Comparison of ENCODE assay signal across 24 mouse cellular contexts in genomic region chr7:143476702-143477335, GRCm38 (mm10). TPM values are rescaled to one million over a fixed set of nuclear protein-coding genes. Genes with fewer than 3 reads are reported as not detected.
DNase-seq lines count a peak whose midpoint lies in the region; TF ChIP-seq lines count a peak whose summit lies in the region.
"Had no signal": no experiment of that assay in that cellular context is flagged by ENCODE, and none has a peak within 500 bp of the region (broad histone marks: within the 10 kb centered on the region; RNA-seq: fewer than 3 reads in every experiment).

No protein-coding gene starts in this region.

- H3K4me1 ChIP-seq in liver, adult 2 months (ENCODE audit: control insufficient read depth, insufficient read depth, low read length), result peaks cover 30% of the 10 kb centered on the region
- H3K4me1 ChIP-seq in E14TG2a.4 (replicated peaks; ENCODE audit: low read depth, low read length), result peaks cover 69% of the 10 kb centered on the region
- peaks cover 28% of the 10 kb centered on the region for H3K4me1 ChIP-seq in small intestine, adult 2 months (ENCODE audit: control insufficient read depth, insufficient read depth, insufficient read length, low read length)
- H3K4me1 ChIP-seq: forebrain, embryonic 13.5 days; neural tube, embryonic 12.5 days had no signal

- H3K36me3 ChIP-seq in liver, adult 2 months (ENCODE audit: control insufficient read depth, insufficient read depth, low read length), result no peaks in the 10 kb centered on the region
- H3K36me3 ChIP-seq in E14TG2a.4 (ENCODE audit: insufficient read depth, low read length), result no peaks in the 10 kb centered on the region; the same call in 1 of the 2 replicates
- 0 out of 2 replicates have a peak, but pooled peaks cover 1% of the 10 kb centered on the region for H3K36me3 ChIP-seq in small intestine, adult 2 months (ENCODE audit: control insufficient read depth, insufficient read depth, low read length)
- H3K36me3 ChIP-seq: embryonic facial prominence, embryonic 10.5 days; G1E; heart, embryonic 10.5 days; liver, embryonic 15.5 days; neural tube, embryonic 12.5 days had no signal

- no peaks in the 10 kb centered on the region for H3K79me2 ChIP-seq in liver, adult 2 months (ENCODE audit: control insufficient read depth, insufficient read depth, low read length)

- peak; percentile 55 for DNase-seq in kidney, adult 18-20 months
- DNase-seq in kidney, postnatal 4 days, result no peak
- DNase-seq in liver, adult 2 months (ENCODE audit: extremely low read depth, low read depth, low spot score), result peak; percentile 68
- no peak for DNase-seq in liver
- no peak for DNase-seq in retina, postnatal 1 day
- DNase-seq: adrenal gland, postnatal 14 days; cerebellum, adult 18-20 months; cerebellum, postnatal 36 days; gastrocnemius, postnatal 36 days; left cerebral cortex, postnatal 4 days; right cerebral cortex, postnatal 14 days; thymus, postnatal 25 days had no signal

- 73% methylated on average over 3 of the region's 3 CpGs for WGBS in liver, adult 2 months
- 48% methylated on average over 3 of the region's 3 CpGs for WGBS in small intestine, adult 2 months

- H3K9me3 ChIP-seq in E14TG2a.4 (ENCODE audit: low read length), result no peaks in the 10 kb centered on the region
- H3K9me3 ChIP-seq: embryonic facial prominence, embryonic 10.5 days; forebrain, embryonic 13.5 days; G1E; heart, embryonic 10.5 days; liver, embryonic 15.5 days; neural tube, embryonic 12.5 days had no signal

- no peak for TF ChIP-seq POLR2A in liver, adult 2 months (IDR thresholded peaks at IDR 0.05; ENCODE audit: extremely low read depth, insufficient read depth, low read length)
- TF ChIP-seq POLR2A in small intestine, adult 2 months (IDR thresholded peaks at IDR 0.05; ENCODE audit: low read depth, low read length), result no peak

- H3K27me3 ChIP-seq in liver, adult 2 months (ENCODE audit: control insufficient read depth, insufficient read depth, low read length), result no peaks in the 10 kb centered on the region
- H3K27me3 ChIP-seq in E14TG2a.4 (ENCODE audit: insufficient read depth, low read length), result peaks cover 36% of the 10 kb centered on the region
- peaks cover 3% of the 10 kb centered on the region; the same call in 1 of the 2 replicates for H3K27me3 ChIP-seq in small intestine, adult 2 months (ENCODE audit: control insufficient read depth, insufficient read depth, low read length)
- H3K27me3 ChIP-seq: neural tube, embryonic 12.5 days had no signal

- H3K4me3 ChIP-seq in liver, adult 2 months (ENCODE audit: insufficient read depth, low read depth, low read length), result no peak overlapping the region
- H3K4me3 ChIP-seq in E14TG2a.4 (replicated peaks; ENCODE audit: low read length), result no peak overlapping the region
- H3K4me3 ChIP-seq in small intestine, adult 2 months (ENCODE audit: low read depth, low read length), result no peak overlapping the region
- H3K4me3 ChIP-seq: embryonic facial prominence, embryonic 10.5 days; forebrain, embryonic 13.5 days; heart, embryonic 10.5 days; liver, embryonic 15.5 days; neural tube, embryonic 12.5 days had no signal

- H3K9ac ChIP-seq in liver, adult 2 months (ENCODE audit: low read depth, low read length), result no peak overlapping the region
- H3K9ac ChIP-seq: forebrain, embryonic 13.5 days; hindbrain, embryonic 14.5 days; liver, embryonic 15.5 days; neural tube, embryonic 12.5 days had no signal

- peak; percentile 23 for TF ChIP-seq CTCF in liver, adult 2 months (IDR thresholded peaks at IDR 0.05; ENCODE audit: low read depth, low read length)
- TF ChIP-seq CTCF in E14TG2a.4 (conservative IDR thresholded peaks at IDR 0.05; ENCODE audit: low read length), result peak; percentile 35; the same call in 1 of the 2 replicates
- peak; percentile 33; the same call in 1 of the 2 replicates for TF ChIP-seq CTCF in small intestine, adult 2 months (IDR thresholded peaks at IDR 0.05; ENCODE audit: extremely low read depth, insufficient read length, insufficient replicate concordance, low read depth, low read length)

- no peak overlapping the region for H3K27ac ChIP-seq in liver, adult 2 months (replicated peaks; ENCODE audit: insufficient read depth, low read depth, low read length)
- no peak overlapping the region for H3K27ac ChIP-seq in small intestine, adult 2 months (ENCODE audit: insufficient read depth, low read depth, low read length)
- H3K27ac ChIP-seq: embryonic facial prominence, embryonic 10.5 days; forebrain, embryonic 13.5 days; heart, embryonic 10.5 days; hindbrain, embryonic 14.5 days; liver, embryonic 15.5 days; neural tube, embryonic 12.5 days had no signal

RNA-seq across cellular contexts. Expression of gene Slc22a18, which starts 3.3 kb away (rescaled TPM):
- total RNA-seq in liver, adult 2 months (2014; rRNA removed), result 64.4 and 95.4 TPM in 2 replicates
- 344 and 377 TPM in 2 replicates for polyA plus RNA-seq in liver, adult 2 months (2012; rRNA removed)
- 249 and 251 TPM in 2 replicates for polyA plus RNA-seq in small intestine, adult 2 months (2012; rRNA removed)
- total RNA-seq: left cerebral cortex, postnatal 4 days had no signal
- polyA plus RNA-seq: C2C12 had no signal

RNA-seq across cellular contexts. Expression of gene Cdkn1c, which starts 16.0 kb away (rescaled TPM):
- 2.4 and 4.4 TPM in 2 replicates for total RNA-seq in liver, adult 2 months (2014; rRNA removed)
- 2.2 and 5.2 TPM in 2 replicates for polyA plus RNA-seq in liver, adult 2 months (2012; rRNA removed)
- 8.7 and 9.6 TPM in 2 replicates for polyA plus RNA-seq in small intestine, adult 2 months (2012; rRNA removed)
- total RNA-seq: G1E had no signal

RNA-seq across cellular contexts. Expression of gene Phlda2, which starts 26.1 kb away (rescaled TPM):
- total RNA-seq in liver, adult 2 months (2014; rRNA removed), result 0.28 TPM in 1 of 2 replicates, not detected in the other
- 0.40 TPM in 1 of 2 replicates, not detected in the other for polyA plus RNA-seq in liver, adult 2 months (2012; rRNA removed)
- 2.5 and 5.0 TPM in 2 replicates for polyA plus RNA-seq in small intestine, adult 2 months (2012; rRNA removed)
- total RNA-seq: gastrocnemius, postnatal 36 days; heart, postnatal 25 days; layer of hippocampus, postnatal 25 days; left cerebral cortex, postnatal 4 days had no signal
- polyA plus RNA-seq: forebrain, embryonic 13.5 days had no signal

Comparison
In these comparisons a context has a peak if more than half of its experiments do, and no peak if none do; other contexts are left out.
1. DNase-seq: peak in kidney, adult 18-20 months (single experiment) and liver, adult 2 months (single experiment); none in kidney, postnatal 4 days (0 of 2), liver (single experiment) and retina, postnatal 1 day (single experiment).
2. Peak in every context shown above with its lines, with median percentiles within 50 percentile points of each other: CTCF ChIP-seq.